ENCODE assay signal across 9 mouse cellular contexts in the genomic region with DNA sequence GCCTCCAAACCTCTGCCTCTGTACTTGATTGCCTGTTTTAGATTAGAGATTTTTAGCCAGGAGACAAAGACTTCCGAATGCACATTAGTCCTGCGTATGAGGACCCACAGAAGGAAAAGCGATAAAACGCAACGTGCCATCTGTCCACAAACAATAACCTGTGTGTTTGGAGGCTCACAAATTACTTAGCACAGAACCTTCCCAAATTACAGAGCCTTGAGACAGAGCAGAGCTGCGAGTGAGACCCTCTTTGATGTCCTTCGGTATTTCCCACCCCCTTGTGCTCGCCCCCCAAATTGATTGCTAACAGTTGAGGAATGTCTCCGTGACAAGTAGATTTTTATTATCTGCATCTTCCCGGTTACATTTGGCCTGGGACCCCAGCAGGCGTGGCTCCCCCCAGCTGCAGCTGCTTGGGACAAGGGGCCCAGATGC.
DNase-seq lines count a peak whose midpoint lies in the region; ATAC-seq and TF ChIP-seq lines count a peak whose summit lies in the region.
"Had no signal": no experiment of that assay in that cellular context is flagged by ENCODE, and none has a peak within 500 bp of the region (broad histone marks: within the 10 kb centered on the region; RNA-seq: fewer than 3 reads in every experiment).

No protein-coding gene starts in this region.

- H3K4me3 ChIP-seq in intestine, embryonic 15.5 days (replicated peaks), result no peak overlapping the region
- H3K4me3 ChIP-seq in intestine, postnatal 0 days (ENCODE audit: low read depth, low read length), result no peak overlapping the region
- 0 out of 2 replicates have a peak overlapping the region, but pooled peaks have one; percentile 37 for H3K4me3 ChIP-seq in forebrain, embryonic 15.5 days

- H3K36me3 ChIP-seq in intestine, embryonic 15.5 days, result no peaks in the 10 kb centered on the region
- no peaks in the 10 kb centered on the region for H3K36me3 ChIP-seq in intestine, postnatal 0 days (ENCODE audit: control insufficient read depth, insufficient read depth)
- H3K36me3 ChIP-seq in forebrain, embryonic 15.5 days, result no peaks in the 10 kb centered on the region

- DNase-seq in cerebellum, postnatal 25 days, result peak; percentile 34 to 42
- DNase-seq in mesoderm, embryonic 11.5 days (ENCODE audit: low read depth, low spot score), result peak; percentile 75
- DNase-seq in frontal cortex, postnatal 25 days (ENCODE audit: low spot score in 2 of 2), result no peak
- no peak for DNase-seq in heart, adult 9 months (ENCODE audit: low spot score in 2 of 2)

- H3K4me1 ChIP-seq in intestine, embryonic 15.5 days (replicated peaks), result peaks cover 25% of the 10 kb centered on the region
- no peaks in the 10 kb centered on the region for H3K4me1 ChIP-seq in intestine, postnatal 0 days (replicated peaks; ENCODE audit: control insufficient read depth, insufficient read depth, low read length)
- H3K4me1 ChIP-seq in forebrain, embryonic 15.5 days, result peaks cover 46% of the 10 kb centered on the region

- 24% methylated on average over 11 of the region's 11 CpGs for WGBS in intestine, embryonic 15.5 days
- WGBS in intestine, postnatal 0 days, result 38% methylated on average over 11 of the region's 11 CpGs
- WGBS in forebrain, embryonic 15.5 days, result 11% methylated on average over 11 of the region's 11 CpGs

- no peak overlapping the region for H3K27ac ChIP-seq in intestine, embryonic 15.5 days
- H3K27ac ChIP-seq in intestine, postnatal 0 days (ENCODE audit: low read depth, low read length), result no peak overlapping the region
- peak overlapping the region; percentile 87 for H3K27ac ChIP-seq in forebrain, embryonic 15.5 days (replicated peaks)

- H3K4me2 ChIP-seq in intestine, embryonic 15.5 days (replicated peaks), result peak overlapping the region; percentile 70
- no peak overlapping the region for H3K4me2 ChIP-seq in intestine, postnatal 0 days (replicated peaks; ENCODE audit: low read depth)
- peak overlapping the region; percentile 64 for H3K4me2 ChIP-seq in forebrain, embryonic 15.5 days (replicated peaks)

- TF ChIP-seq CTCF in intestine, postnatal 0 days (IDR thresholded peaks at IDR 0.05; ENCODE audit: low read depth), result no peak

- peaks cover 3% of the 10 kb centered on the region; the same call in 1 of the 2 replicates for H3K27me3 ChIP-seq in intestine, embryonic 15.5 days (replicated peaks)
- H3K27me3 ChIP-seq in intestine, postnatal 0 days (replicated peaks; ENCODE audit: control insufficient read depth, insufficient read depth, low read length), result no peaks in the 10 kb centered on the region; the same call in 1 of the 2 replicates
- H3K27me3 ChIP-seq in forebrain, embryonic 15.5 days, result no peaks in the 10 kb centered on the region

- no peaks in the 10 kb centered on the region for H3K9me3 ChIP-seq in intestine, embryonic 15.5 days
- no peaks in the 10 kb centered on the region for H3K9me3 ChIP-seq in intestine, postnatal 0 days (ENCODE audit: control insufficient read depth)
- no peaks in the 10 kb centered on the region for H3K9me3 ChIP-seq in forebrain, embryonic 15.5 days

- ATAC-seq in intestine, embryonic 15.5 days, result no peak
- ATAC-seq in intestine, postnatal 0 days, result no peak
- ATAC-seq in forebrain, embryonic 15.5 days (replicated peaks), result no peak
- ATAC-seq in megakaryocyte, adult 5-6 weeks (ENCODE audit: poor library complexity, severe bottlenecking), result no peak
- ATAC-seq: CD4-positive, CD25-positive, alpha-beta regulatory T cell, adult 4 months had no signal

- no peak overlapping the region for H3K9ac ChIP-seq in intestine, embryonic 15.5 days
- no peak overlapping the region for H3K9ac ChIP-seq in intestine, postnatal 0 days (ENCODE audit: low read depth, low read length)
- no peak overlapping the region for H3K9ac ChIP-seq in forebrain, embryonic 15.5 days (replicated peaks)

Comparison
In these comparisons a context has a peak if more than half of its experiments do, and no peak if none do; other contexts are left out.
1. DNase-seq: peak in cerebellum, postnatal 25 days (2 of 2) and mesoderm, embryonic 11.5 days (single experiment); none in frontal cortex, postnatal 25 days (0 of 2) and heart, adult 9 months (0 of 2).